8 mouse cellular contexts compared by ENCODE assay signal in the genomic region with DNA sequence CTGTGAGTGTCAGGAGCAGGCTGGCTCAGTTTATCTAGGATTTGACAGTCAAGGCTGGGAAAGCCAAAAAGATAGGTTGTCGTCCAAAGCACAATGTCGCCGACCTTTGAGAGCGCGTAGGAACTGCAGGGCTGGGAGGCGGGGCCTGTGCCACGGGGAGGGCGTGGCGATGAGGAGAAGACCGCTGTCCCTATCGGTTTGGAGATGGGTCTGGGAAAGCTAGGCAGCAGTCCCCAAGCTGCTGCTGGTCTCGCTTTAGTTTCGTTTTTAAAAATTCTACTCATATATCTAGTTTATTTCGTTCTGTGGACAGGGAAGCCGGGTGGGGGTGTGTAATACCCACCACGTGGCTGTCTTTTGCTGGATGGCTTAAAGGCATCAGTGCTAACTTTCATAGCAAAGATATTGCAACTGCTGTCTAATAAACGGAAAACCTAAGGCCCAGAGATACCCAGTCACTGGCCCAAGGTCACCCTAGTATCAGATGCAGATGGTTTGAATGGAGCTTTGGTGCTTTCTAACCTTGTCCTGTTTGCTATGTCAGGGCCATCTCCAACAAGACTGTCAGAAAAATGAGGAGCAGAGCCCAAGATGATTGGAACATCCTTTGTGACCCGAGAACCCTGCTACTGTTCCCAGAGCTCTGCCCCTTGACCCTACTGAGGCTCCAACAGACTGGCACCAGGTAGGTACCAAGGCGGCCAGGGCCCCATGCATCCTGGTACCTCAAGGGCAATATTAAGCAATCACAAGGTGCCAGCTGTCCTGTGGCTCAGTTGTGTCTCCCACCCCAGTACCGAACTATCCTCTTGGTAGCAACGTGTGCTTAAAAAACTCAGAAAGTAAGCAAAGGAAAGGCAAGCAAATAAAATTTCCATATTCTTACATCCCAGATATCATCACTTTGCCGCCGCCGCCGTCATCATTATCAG. TPM values are rescaled to one million over a fixed set of nuclear protein-coding genes. Genes with fewer than 3 reads are reported as not detected.
DNase-seq lines count a peak whose midpoint lies in the region; ATAC-seq and TF ChIP-seq lines count a peak whose summit lies in the region.

No protein-coding gene starts in this region.

- peak; percentile 90 for DNase-seq in A20 (ENCODE audit: low read depth, low spot score)
- peak; percentile 89 for DNase-seq in adrenal gland, postnatal 25 days
- peak; percentile 93 for DNase-seq in heart, embryonic 10.5 days (ENCODE audit: low spot score)
- DNase-seq in kidney, adult 9 months = peak; percentile 74
- DNase-seq in liver, adult 2 months (ENCODE audit: extremely low read depth, low read depth, low spot score) = peak; percentile 86
- peak; percentile 74 to 77 for DNase-seq in spleen, postnatal 14 days (ENCODE audit: low spot score in 2 of 2)

- peaks cover 25% of the 10 kb centered on the region for H3K4me1 ChIP-seq in embryonic facial prominence, embryonic 13.5 days
- H3K4me1 ChIP-seq in heart, embryonic 10.5 days = peaks cover 54% of the 10 kb centered on the region
- peaks cover 6% of the 10 kb centered on the region for H3K4me1 ChIP-seq in liver, adult 2 months (ENCODE audit: control insufficient read depth, insufficient read depth, low read length)

- no peak for TF ChIP-seq POLR2A in liver, adult 2 months (IDR thresholded peaks at IDR 0.05; ENCODE audit: extremely low read depth, insufficient read depth, low read length)

- H3K36me3 ChIP-seq in embryonic facial prominence, embryonic 13.5 days = no peaks in the 10 kb centered on the region
- H3K36me3 ChIP-seq in heart, embryonic 10.5 days = peaks cover 10% of the 10 kb centered on the region; the same call in 1 of the 2 replicates
- no peaks in the 10 kb centered on the region for H3K36me3 ChIP-seq in liver, adult 2 months (ENCODE audit: control insufficient read depth, insufficient read depth, low read length)

- H3K27ac ChIP-seq in embryonic facial prominence, embryonic 13.5 days = no peak overlapping the region
- H3K27ac ChIP-seq in heart, embryonic 10.5 days = peak overlapping the region; percentile 87
- no peak overlapping the region for H3K27ac ChIP-seq in liver, adult 2 months (replicated peaks; ENCODE audit: insufficient read depth, low read depth, low read length)

- no peaks in the 10 kb centered on the region for H3K9me3 ChIP-seq in embryonic facial prominence, embryonic 13.5 days
- H3K9me3 ChIP-seq in heart, embryonic 10.5 days = no peaks in the 10 kb centered on the region

- peak overlapping the region; percentile 65 for H3K9ac ChIP-seq in embryonic facial prominence, embryonic 13.5 days
- H3K9ac ChIP-seq in liver, adult 2 months (ENCODE audit: low read depth, low read length) = no peak overlapping the region

- peak overlapping the region; percentile 74 for H3K4me2 ChIP-seq in embryonic facial prominence, embryonic 13.5 days

- no peak for ATAC-seq in embryonic facial prominence, embryonic 13.5 days (ENCODE audit: insufficient number of reproducible peaks, insufficient read depth, low FRiP score, low TSS enrichment, low read depth)
- peak; percentile 68 for ATAC-seq in monocyte, adult 5-6 weeks (replicated peaks; ENCODE audit: insufficient number of reproducible peaks, low FRiP score, low TSS enrichment, poor library complexity, severe bottlenecking)

- peak; percentile 69 for TF ChIP-seq CTCF in liver, adult 2 months (IDR thresholded peaks at IDR 0.05; ENCODE audit: low read depth, low read length)

- 20% methylated on average over 25 of the region's 25 CpGs for WGBS in embryonic facial prominence, embryonic 13.5 days
- 20% methylated on average over 25 of the region's 25 CpGs for WGBS in heart, embryonic 10.5 days
- WGBS in liver, adult 2 months = 17% methylated on average over 25 of the region's 25 CpGs

- H3K4me3 ChIP-seq in embryonic facial prominence, embryonic 13.5 days = peak overlapping the region; percentile 47
- H3K4me3 ChIP-seq in heart, embryonic 10.5 days = peak overlapping the region; percentile 53
- H3K4me3 ChIP-seq in liver, adult 2 months (ENCODE audit: insufficient read depth, low read depth, low read length) = peak overlapping the region; percentile 7; the same call in 1 of the 2 replicates

- no peaks in the 10 kb centered on the region for H3K79me2 ChIP-seq in liver, adult 2 months (ENCODE audit: control insufficient read depth, insufficient read depth, low read length)

- peaks cover 5% of the 10 kb centered on the region for H3K27me3 ChIP-seq in embryonic facial prominence, embryonic 13.5 days
- no peaks in the 10 kb centered on the region for H3K27me3 ChIP-seq in heart, embryonic 10.5 days (ENCODE audit: insufficient read depth, poor library complexity, severe bottlenecking)
- H3K27me3 ChIP-seq in liver, adult 2 months (ENCODE audit: control insufficient read depth, insufficient read depth, low read length) = no peaks in the 10 kb centered on the region

RNA-seq across cellular contexts. Expression of gene Kifc5b, which starts 31.6 kb away (rescaled TPM):
- 3.5 and 4.0 TPM in 2 replicates for total RNA-seq in adrenal gland, postnatal 25 days (2021)
- polyA plus RNA-seq in embryonic facial prominence, embryonic 13.5 days (2015; fragmentation: Nextera tagmentation; extraction: Ambion mirVana) = 8.9 and 10.2 TPM in 2 replicates
- 6.7 and 8.3 TPM in 2 replicates for polyA plus RNA-seq in heart, embryonic 10.5 days (2016; fragmentation: Nextera tagmentation; extraction: Ambion mirVana)
- 0.47 and 0.55 TPM in 2 replicates for total RNA-seq in liver, adult 2 months (2014; rRNA removed)
- 0.45 and 0.50 TPM in 2 replicates for polyA plus RNA-seq in liver, adult 2 months (2012; rRNA removed)
- 1.5 to 3.2 TPM (median 2.3 TPM) in 3 replicates for total RNA-seq in monocyte, adult 5-6 weeks (2017)

RNA-seq across cellular contexts. Expression of gene Nkx2-5, which starts 40.5 kb away (rescaled TPM):
- not detected in 2 replicates for total RNA-seq in adrenal gland, postnatal 25 days (2021)
- polyA plus RNA-seq in embryonic facial prominence, embryonic 13.5 days (2015; fragmentation: Nextera tagmentation; extraction: Ambion mirVana) = 0.39 and 2.5 TPM in 2 replicates
- 146 and 189 TPM in 2 replicates for polyA plus RNA-seq in heart, embryonic 10.5 days (2016; fragmentation: Nextera tagmentation; extraction: Ambion mirVana)
- total RNA-seq in liver, adult 2 months (2014; rRNA removed) = not detected in 2 replicates
- not detected in 2 replicates for polyA plus RNA-seq in liver, adult 2 months (2012; rRNA removed)
- total RNA-seq in monocyte, adult 5-6 weeks (2017) = not detected in 3 replicates

RNA-seq across cellular contexts. Expression of gene Phf1, which starts 47.6 kb away (rescaled TPM):
- 29.8 and 44.1 TPM in 2 replicates for total RNA-seq in adrenal gland, postnatal 25 days (2021)
- 12.7 and 15.4 TPM in 2 replicates for polyA plus RNA-seq in embryonic facial prominence, embryonic 13.5 days (2015; fragmentation: Nextera tagmentation; extraction: Ambion mirVana)
- polyA plus RNA-seq in heart, embryonic 10.5 days (2016; fragmentation: Nextera tagmentation; extraction: Ambion mirVana) = 6.0 and 7.3 TPM in 2 replicates
- 4.2 and 5.6 TPM in 2 replicates for total RNA-seq in liver, adult 2 months (2014; rRNA removed)
- 22.0 and 35.0 TPM in 2 replicates for polyA plus RNA-seq in liver, adult 2 months (2012; rRNA removed)
- total RNA-seq in monocyte, adult 5-6 weeks (2017) = 26.2 to 57.6 TPM (median 30.0 TPM) in 3 replicates

RNA-seq across cellular contexts. Expression of gene Cuta, which starts 54.1 kb away (rescaled TPM):
- total RNA-seq in adrenal gland, postnatal 25 days (2021) = 150 and 153 TPM in 2 replicates
- 162 and 180 TPM in 2 replicates for polyA plus RNA-seq in embryonic facial prominence, embryonic 13.5 days (2015; fragmentation: Nextera tagmentation; extraction: Ambion mirVana)
- polyA plus RNA-seq in heart, embryonic 10.5 days (2016; fragmentation: Nextera tagmentation; extraction: Ambion mirVana) = 155 and 167 TPM in 2 replicates
- total RNA-seq in liver, adult 2 months (2014; rRNA removed) = 19.6 and 21.4 TPM in 2 replicates
- polyA plus RNA-seq in liver, adult 2 months (2012; rRNA removed) = 126 and 129 TPM in 2 replicates
- total RNA-seq in monocyte, adult 5-6 weeks (2017) = 22.8 to 35.9 TPM (median 25.9 TPM) in 3 replicates

RNA-seq across cellular contexts. Expression of gene Syngap1, which starts 55.8 kb away (rescaled TPM):
- 25.9 and 26.7 TPM in 2 replicates for total RNA-seq in adrenal gland, postnatal 25 days (2021)
- polyA plus RNA-seq in embryonic facial prominence, embryonic 13.5 days (2015; fragmentation: Nextera tagmentation; extraction: Ambion mirVana) = 3.4 and 3.7 TPM in 2 replicates
- polyA plus RNA-seq in heart, embryonic 10.5 days (2016; fragmentation: Nextera tagmentation; extraction: Ambion mirVana) = 0.86 and 1.6 TPM in 2 replicates
- total RNA-seq in liver, adult 2 months (2014; rRNA removed) = 0.92 and 0.94 TPM in 2 replicates
- polyA plus RNA-seq in liver, adult 2 months (2012; rRNA removed) = 1.3 and 2.3 TPM in 2 replicates
- total RNA-seq in monocyte, adult 5-6 weeks (2017) = 0.76 to 3.9 TPM (median 0.96 TPM) in 3 replicates
